Mouse (Mus musculus): ENCODE data around the gene Traf3ip2.

DNA sequence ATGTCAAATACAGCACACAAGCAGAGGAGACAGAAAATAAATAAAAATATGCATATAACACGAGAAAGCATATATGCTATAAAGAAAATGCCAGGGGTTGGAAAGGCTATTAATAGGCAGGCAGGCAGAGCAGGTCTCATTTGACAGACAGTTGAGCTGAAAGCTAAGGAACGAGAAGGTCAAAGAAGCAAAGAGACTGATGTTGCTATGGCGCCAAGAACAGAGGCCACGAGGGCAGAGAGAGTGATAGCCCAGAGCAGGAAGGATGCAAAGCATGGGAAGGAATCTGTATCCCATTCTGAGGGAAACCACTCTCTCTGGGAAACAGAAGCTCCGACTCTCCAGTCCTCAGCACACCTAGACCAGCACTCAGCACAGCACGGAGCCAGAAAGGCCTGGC is 18.1 kb downstream of the Traf3ip2 start:
- no peak for TF ChIP-seq CTCF (IDR thresholded peaks at IDR 0.05)
- TF ChIP-seq EP300 (IDR thresholded peaks at IDR 0.05): no peak
